Mouse (Mus musculus) lung, adult 18-20 months (tissue): ENCODE measurements around the gene Pip4p1.

Experiments used
- DNase-seq, 2 experiments: peaks; one replicate each; pipeline ENCODE4 v3.0.0; 2022; ENCODE audit warnings: mixed read lengths in 2 of 2

The Pip4p1 gene

DNA sequence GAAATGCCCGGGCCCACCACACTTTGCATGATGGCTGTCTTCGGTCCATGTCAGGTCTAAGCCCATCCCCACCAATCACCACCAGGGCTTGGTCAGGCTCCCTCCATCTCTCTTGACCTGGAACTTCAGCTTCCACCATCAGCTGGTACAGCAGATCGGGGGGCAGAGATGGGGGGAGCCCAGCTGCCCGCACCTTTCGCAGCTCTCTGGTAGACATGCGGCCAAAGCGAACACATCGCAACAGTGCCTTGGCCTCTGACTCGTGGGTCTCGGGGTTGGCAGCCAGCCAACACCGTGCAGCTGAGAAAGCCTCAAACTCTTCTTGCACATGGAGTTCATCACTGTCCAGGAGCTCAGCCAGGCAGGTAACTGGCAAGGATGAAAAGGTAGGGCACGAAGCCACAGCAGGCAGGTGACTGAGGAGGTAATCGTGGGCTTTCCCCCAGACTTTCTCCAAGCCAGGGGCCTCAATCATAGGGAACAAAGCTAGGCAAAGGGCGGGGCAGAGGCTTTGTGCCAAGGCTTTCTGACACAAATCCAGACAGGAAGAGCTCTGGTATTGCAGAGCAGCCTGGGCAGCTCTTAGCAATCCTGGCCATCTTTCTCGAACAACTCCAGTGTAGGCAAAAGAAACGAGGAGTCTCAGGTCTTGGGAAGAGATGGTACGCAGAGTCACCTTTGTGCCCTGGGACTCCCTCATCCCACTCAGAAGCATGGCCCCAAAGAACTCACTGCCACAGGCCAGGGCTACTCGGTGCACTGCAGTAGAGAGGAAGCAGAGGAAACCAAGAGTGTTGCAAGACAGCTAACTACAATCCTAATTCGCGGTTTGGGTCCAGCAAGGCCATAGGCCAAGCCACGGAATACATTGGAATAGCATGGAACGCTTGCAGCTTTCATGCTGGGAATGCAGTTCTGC is 37.9 kb downstream of the Pip4p1 start:
- peak; percentile 50 to 57 for DNase-seq

GRCm38 (mm10) chr14:50892091-50892490 is 38.6 kb downstream of the Pip4p1 start:
- no peak for DNase-seq

DNA sequence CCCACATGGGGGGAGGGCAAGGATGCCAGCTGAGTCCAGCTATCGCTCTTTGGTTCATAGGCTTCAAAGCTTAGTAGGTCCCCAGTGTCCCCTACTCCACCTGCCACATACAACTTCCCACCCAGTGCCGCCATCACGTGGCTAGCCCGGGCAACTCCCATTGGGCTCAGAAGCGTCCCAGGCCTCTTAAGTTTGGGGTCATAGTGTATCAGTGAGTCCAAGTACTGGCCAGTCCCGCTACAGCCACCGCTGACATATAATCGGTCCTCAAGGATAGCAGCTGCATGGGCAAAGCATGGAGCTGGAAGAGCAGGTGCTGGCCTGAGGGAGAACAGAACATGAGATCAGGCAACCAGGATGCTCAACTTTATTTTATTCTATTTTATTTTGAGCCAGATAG is 39.0 kb downstream of the Pip4p1 start:
- no peak for DNase-seq

DNA sequence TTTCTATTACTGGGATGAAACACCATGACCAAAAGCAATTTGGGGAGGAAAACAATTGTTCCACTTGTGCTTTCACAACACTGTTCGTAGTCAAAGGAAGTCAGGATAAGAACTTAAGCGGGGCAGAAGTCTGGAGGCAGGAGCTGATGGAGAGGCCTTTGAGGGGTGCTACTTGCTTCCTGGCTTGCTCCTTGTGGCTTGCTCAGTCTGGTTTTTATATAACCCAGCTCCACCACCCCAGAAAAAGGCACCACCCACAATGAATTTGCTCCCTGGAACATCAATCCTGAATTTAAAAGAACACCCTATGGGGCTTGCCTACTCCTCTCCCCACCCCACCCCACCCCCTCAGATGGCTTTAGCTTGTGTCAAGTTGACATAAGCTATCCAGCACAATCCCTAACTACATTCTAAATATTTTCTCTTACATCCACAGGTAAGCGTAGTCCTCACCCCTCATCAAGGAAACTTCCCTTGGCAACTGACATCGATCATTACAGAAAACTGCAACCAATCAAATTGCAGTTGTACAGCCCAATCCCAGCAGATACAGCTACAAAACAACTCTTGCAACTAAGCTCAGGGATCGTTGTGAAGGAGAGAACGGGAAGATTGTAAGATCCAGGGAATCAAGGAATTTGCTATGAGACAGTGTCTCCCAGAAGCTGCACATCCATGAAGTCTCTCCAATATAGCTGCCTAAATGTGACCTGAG is 54.3 kb downstream of the Pip4p1 start:
- DNase-seq = no peak
